14 mouse cellular contexts compared by ENCODE assay signal in genomic region chr14:100618793-100619655, GRCm38 (mm10).
DNase-seq lines count a peak whose midpoint lies in the region; ATAC-seq and TF ChIP-seq lines count a peak whose summit lies in the region.
"Had no signal": no experiment of that assay in that cellular context is flagged by ENCODE, and none has a peak within 500 bp of the region (broad histone marks: within the 10 kb centered on the region; RNA-seq: fewer than 3 reads in every experiment).

No protein-coding gene starts in this region.

- H3K4me2 ChIP-seq in lung, embryonic 14.5 days: no peak overlapping the region
- H3K4me2 ChIP-seq in forebrain, embryonic 13.5 days: no peak overlapping the region
- H3K4me2 ChIP-seq in hindbrain, embryonic 16.5 days (ENCODE audit: low read length): no peak overlapping the region
- no peak overlapping the region for H3K4me2 ChIP-seq in midbrain, postnatal 0 days (ENCODE audit: low read depth, low read length, poor library complexity, severe bottlenecking)
- no peak overlapping the region for H3K4me2 ChIP-seq in liver, embryonic 12.5 days
- H3K4me2 ChIP-seq: heart, embryonic 15.5 days; liver, embryonic 11.5 days; stomach, embryonic 15.5 days had no signal

- WGBS in lung, embryonic 14.5 days: 63% methylated on average over 12 of the region's 12 CpGs
- WGBS in forebrain, embryonic 13.5 days: 46% methylated on average over 12 of the region's 12 CpGs
- WGBS in hindbrain, embryonic 16.5 days: 50% methylated on average over 12 of the region's 12 CpGs
- 43% methylated on average over 12 of the region's 12 CpGs for WGBS in midbrain, postnatal 0 days
- WGBS in liver, embryonic 12.5 days (ENCODE audit: insufficient replicate concordance): 70% methylated on average over 12 of the region's 12 CpGs

- no peak overlapping the region for H3K9ac ChIP-seq in lung, embryonic 14.5 days
- H3K9ac ChIP-seq in forebrain, embryonic 13.5 days: no peak overlapping the region
- no peak overlapping the region for H3K9ac ChIP-seq in hindbrain, embryonic 16.5 days (ENCODE audit: low read depth, low read length)
- no peak overlapping the region for H3K9ac ChIP-seq in midbrain, postnatal 0 days (replicated peaks; ENCODE audit: low read length, poor library complexity, severe bottlenecking)
- H3K9ac ChIP-seq in liver, embryonic 12.5 days: no peak overlapping the region
- H3K9ac ChIP-seq: heart, embryonic 15.5 days; stomach, embryonic 15.5 days had no signal

- DNase-seq in lung, embryonic 14.5 days: peak; percentile 31
- DNase-seq in lung, postnatal 14 days: no peak
- peak; percentile 60 for DNase-seq in midbrain, postnatal 0 days (ENCODE audit: low spot score)
- no peak for DNase-seq in spleen, postnatal 10 days (ENCODE audit: low spot score in 2 of 2)
- no peak for DNase-seq in layer of hippocampus, postnatal 25 days (ENCODE audit: extremely low spot score in 1 of 2, low spot score in 1 of 2)
- DNase-seq: kidney, adult 11 months had no signal

- no peak for TF ChIP-seq CTCF in lung, embryonic 14.5 days (IDR thresholded peaks at IDR 0.05; ENCODE audit: low read depth)
- TF ChIP-seq CTCF in midbrain, postnatal 0 days (IDR thresholded peaks at IDR 0.05): no peak

- no peaks in the 10 kb centered on the region for H3K27me3 ChIP-seq in lung, embryonic 14.5 days (ENCODE audit: insufficient read depth, low read length)
- H3K27me3 ChIP-seq in forebrain, embryonic 13.5 days: no peaks in the 10 kb centered on the region
- no peaks in the 10 kb centered on the region for H3K27me3 ChIP-seq in hindbrain, embryonic 16.5 days (replicated peaks; ENCODE audit: control insufficient read depth, insufficient read depth, low read length)
- no peaks in the 10 kb centered on the region for H3K27me3 ChIP-seq in midbrain, postnatal 0 days (ENCODE audit: insufficient read depth, low read length)
- H3K27me3 ChIP-seq in liver, embryonic 12.5 days (replicated peaks): no peaks in the 10 kb centered on the region
- H3K27me3 ChIP-seq: CH12.LX; heart, embryonic 15.5 days; stomach, embryonic 15.5 days had no signal

- H3K9me3 ChIP-seq in lung, embryonic 14.5 days (ENCODE audit: low read depth, low read length): no peaks in the 10 kb centered on the region
- no peaks in the 10 kb centered on the region for H3K9me3 ChIP-seq in forebrain, embryonic 13.5 days (replicated peaks)
- no peaks in the 10 kb centered on the region for H3K9me3 ChIP-seq in hindbrain, embryonic 16.5 days (ENCODE audit: control insufficient read depth, low read length)
- no peaks in the 10 kb centered on the region for H3K9me3 ChIP-seq in midbrain, postnatal 0 days (ENCODE audit: low read length)
- H3K9me3 ChIP-seq in liver, embryonic 12.5 days (replicated peaks): no peaks in the 10 kb centered on the region
- H3K9me3 ChIP-seq: heart, embryonic 15.5 days; stomach, embryonic 15.5 days had no signal

- no peak for ATAC-seq in lung, embryonic 14.5 days (ENCODE audit: insufficient read depth)
- ATAC-seq in forebrain, embryonic 13.5 days: peak; percentile 89
- peak; percentile 81 for ATAC-seq in hindbrain, embryonic 16.5 days
- ATAC-seq in midbrain, postnatal 0 days (ENCODE audit: low FRiP score): no peak
- no peak for ATAC-seq in liver, embryonic 12.5 days

- no peaks in the 10 kb centered on the region for H3K4me1 ChIP-seq in lung, embryonic 14.5 days (ENCODE audit: insufficient read depth)
- peaks cover 14% of the 10 kb centered on the region for H3K4me1 ChIP-seq in forebrain, embryonic 13.5 days
- H3K4me1 ChIP-seq in hindbrain, embryonic 16.5 days (ENCODE audit: control insufficient read depth, insufficient read depth, low read depth, low read length): no peaks in the 10 kb centered on the region; the same call in 1 of the 2 replicates
- H3K4me1 ChIP-seq in midbrain, postnatal 0 days (ENCODE audit: insufficient read depth, low read length): no peaks in the 10 kb centered on the region
- H3K4me1 ChIP-seq in liver, embryonic 12.5 days: no peaks in the 10 kb centered on the region
- H3K4me1 ChIP-seq: heart, embryonic 15.5 days; stomach, embryonic 15.5 days had no signal

- H3K4me3 ChIP-seq in lung, embryonic 14.5 days (ENCODE audit: low read depth, low read length): no peak overlapping the region
- H3K4me3 ChIP-seq in forebrain, embryonic 13.5 days: no peak overlapping the region
- H3K4me3 ChIP-seq in hindbrain, embryonic 16.5 days (ENCODE audit: low read length): no peak overlapping the region
- no peak overlapping the region for H3K4me3 ChIP-seq in midbrain, postnatal 0 days (ENCODE audit: low read depth, low read length)
- no peak overlapping the region for H3K4me3 ChIP-seq in liver, embryonic 12.5 days
- H3K4me3 ChIP-seq: heart, embryonic 15.5 days; stomach, embryonic 15.5 days had no signal

- H3K36me3 ChIP-seq in lung, embryonic 14.5 days (ENCODE audit: insufficient read depth): no peaks in the 10 kb centered on the region
- no peaks in the 10 kb centered on the region for H3K36me3 ChIP-seq in forebrain, embryonic 13.5 days (ENCODE audit: poor library complexity, severe bottlenecking)
- H3K36me3 ChIP-seq in hindbrain, embryonic 16.5 days (ENCODE audit: control insufficient read depth, insufficient read depth, low read length): no peaks in the 10 kb centered on the region
- H3K36me3 ChIP-seq in midbrain, postnatal 0 days (ENCODE audit: insufficient read depth, low read length): no peaks in the 10 kb centered on the region
- no peaks in the 10 kb centered on the region for H3K36me3 ChIP-seq in liver, embryonic 12.5 days
- H3K36me3 ChIP-seq: heart, embryonic 15.5 days; stomach, embryonic 15.5 days had no signal

- no peak overlapping the region for H3K27ac ChIP-seq in lung, embryonic 14.5 days (ENCODE audit: low read depth)
- H3K27ac ChIP-seq in forebrain, embryonic 13.5 days: peak overlapping the region; percentile 33
- H3K27ac ChIP-seq in hindbrain, embryonic 16.5 days (ENCODE audit: low read depth, low read length): no peak overlapping the region
- no peak overlapping the region for H3K27ac ChIP-seq in midbrain, postnatal 0 days (ENCODE audit: low read depth, low read length)
- no peak overlapping the region for H3K27ac ChIP-seq in liver, embryonic 12.5 days
- H3K27ac ChIP-seq: heart, embryonic 15.5 days; macrophage; stomach, embryonic 15.5 days had no signal

Comparison
In these comparisons a context has a peak if more than half of its experiments do, and no peak if none do; other contexts are left out.
1. DNase-seq: peak in lung, embryonic 14.5 days (single experiment) and midbrain, postnatal 0 days (single experiment); none in lung, postnatal 14 days (single experiment), spleen, postnatal 10 days (0 of 2) and layer of hippocampus, postnatal 25 days (0 of 2).
2. ATAC-seq: peak in forebrain, embryonic 13.5 days (single experiment) and hindbrain, embryonic 16.5 days (single experiment); none in lung, embryonic 14.5 days (single experiment), midbrain, postnatal 0 days (single experiment) and liver, embryonic 12.5 days (single experiment).